Mouse (Mus musculus): ENCODE results near the gene Ttc7.

DNA sequence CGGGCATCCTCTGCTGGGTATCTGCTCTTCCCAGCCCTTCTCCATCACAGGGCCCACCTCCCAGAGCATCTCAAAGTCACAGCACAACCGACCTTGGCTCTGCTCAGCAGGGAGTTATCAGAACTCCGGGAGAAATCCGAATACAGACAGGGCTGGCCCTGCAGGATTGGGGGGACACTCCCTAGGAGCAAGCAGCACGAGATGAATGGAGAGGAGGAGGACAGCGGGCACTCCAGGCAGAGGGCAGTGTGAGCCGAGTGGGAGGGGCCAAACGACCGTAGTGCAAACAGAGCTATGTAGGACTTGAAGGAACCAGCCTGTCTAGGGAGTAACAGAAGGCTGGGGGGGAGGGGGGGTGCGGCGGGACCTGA is 48.2 kb downstream of the Ttc7 start:
- TF ChIP-seq EP300 (IDR thresholded peaks at IDR 0.05; ENCODE audit: low read depth) (no peak), CTCF (IDR thresholded peaks at IDR 0.05; ENCODE audit: low read depth) (0 out of 2 replicates have a peak, but pooled peaks have one; percentile 13)

All from heart, postnatal 0 days (tissue).